Mouse (Mus musculus) megakaryocyte, embryonic 14.5 days (primary cell): ENCODE measurements around the gene Olfr768.

ENCODE experiments used
- FLI1 ChIP-seq: IDR thresholded peaks from 2 replicates; pipeline ENCODE4 v1.6.1; 2012; ENCODE audit warnings: low read length, inconsistent platforms, mixed read lengths
- GATA1 ChIP-seq: IDR thresholded peaks from 3 replicates; pipeline ENCODE4 v1.6.1; 2012; ENCODE audit warnings: mixed read lengths, low read length, inconsistent platforms, borderline replicate concordance

DNA sequence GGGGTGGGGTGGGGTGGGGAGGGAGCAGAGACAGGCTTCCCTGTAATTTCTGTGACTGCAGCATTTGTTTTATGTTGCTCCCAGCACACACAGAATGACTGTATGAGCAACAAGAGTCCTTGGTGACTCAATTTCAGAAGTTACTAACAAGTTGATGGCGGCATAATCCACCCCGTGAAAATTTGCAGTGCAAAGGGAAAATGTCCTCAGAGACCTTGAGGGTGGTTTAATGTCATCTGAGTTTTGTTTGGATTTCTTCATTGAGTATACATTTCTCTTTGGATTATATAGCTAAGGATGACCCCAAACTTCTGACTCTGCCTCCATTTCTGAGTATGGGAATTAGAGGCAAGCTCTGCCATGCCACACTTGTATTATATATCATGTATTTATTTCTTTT, 18.6 kb upstream of the Olfr768 start, which contains the start of gene Olfr769:
- TF ChIP-seq FLI1 (no peak), GATA1 (no peak)
